Mouse (Mus musculus) limb, embryonic 13.5 days (tissue): Measurements from ENCODE around the gene Tmem190. TPM values are rescaled to one million over a fixed set of nuclear protein-coding genes. Genes with fewer than 3 reads are reported as not detected.

ENCODE experiments used
- ATAC-seq: fragments of 200-750 bp; cut with Nextera tagmentation; 2 replicates; pipeline ENCODE4 v1.8.0; 2017; ENCODE audit warnings: low read depth, moderate number of reproducible peaks, moderate TSS enrichment; ENCODE audit not compliant: low FRiP score
- H3K27ac ChIP-seq: fragments of 300-500 bp; sonication (generic); 2 replicates; pipeline ENCODE4 v1.5.1; 2015; ENCODE audit warnings: inconsistent platforms, mild to moderate bottlenecking, moderate library complexity
- H3K27me3 ChIP-seq: fragments of 300-500 bp; sonication (generic); 2 replicates; pipeline ENCODE4 v1.6.1; 2015; ENCODE audit warnings: mild to moderate bottlenecking, inconsistent platforms
- H3K36me3 ChIP-seq: fragments of 300-500 bp; sonication (generic); 2 replicates; pipeline ENCODE4 v1.6.1; 2015; ENCODE audit warnings: inconsistent platforms, mild to moderate bottlenecking, moderate library complexity
- H3K4me1 ChIP-seq: fragments of 300-500 bp; sonication (generic); 2 replicates; pipeline ENCODE4 v1.6.1; 2015; ENCODE audit warnings: inconsistent platforms
- H3K4me2 ChIP-seq: fragments of 300-500 bp; sonication (generic); replicated peaks from 2 replicates; pipeline ENCODE4 v1.6.1; 2015; ENCODE audit warnings: inconsistent platforms, mild to moderate bottlenecking, moderate library complexity
- H3K4me3 ChIP-seq: fragments of 300-500 bp; sonication (generic); 2 replicates; pipeline ENCODE4 v1.5.1; 2015; ENCODE audit warnings: moderate library complexity, mild to moderate bottlenecking, inconsistent platforms
- H3K9ac ChIP-seq: fragments of 300-500 bp; sonication (generic); 2 replicates; pipeline ENCODE4 v1.6.1; 2015; ENCODE audit warnings: mild to moderate bottlenecking, inconsistent platforms
- H3K9me3 ChIP-seq: fragments of 300-500 bp; sonication (generic); 2 replicates; pipeline ENCODE4 v1.6.1; 2016; ENCODE audit warnings: inconsistent platforms
- WGBS: fragments of 180-500 bp; shearing (Covaris S2); methylation state at CpG from one replicate; pipeline ENCODE4 v1.1.7; 2015; 5-methylcytosine and 5-hydroxymethylcytosine counted together
- polyA plus RNA-seq: library from polyadenylated mRNA; unstranded; fragments of >200 nt; fragmentation: Nextera tagmentation; extraction: Ambion mirVana; gene quantifications from 2 replicates; pipeline ENCODE4 v1.2.1, GENCODE M21; 2015

Tmem190 gene
- not detected in 2 replicates for polyA plus RNA-seq

GRCm38 (mm10) chr7:4782759-4783158, at the start of gene Tmem190, which contains the start of gene Il11:
Gene Tmem190, plus strand, starts transcription at chr7:4782937.
Gene Il11, minus strand, starts transcription at chr7:4782859.
- no peak within 1 kb of the TSS for H3K4me2 ChIP-seq
- H3K27ac ChIP-seq: no peak within 1 kb of the TSS
- no peak within 1 kb of the TSS for H3K9ac ChIP-seq
- H3K4me3 ChIP-seq: no peak within 1 kb of the TSS
- WGBS: 75% methylated on average over 2 of the region's 2 CpGs
- no peak for ATAC-seq
- H3K4me1 ChIP-seq: peaks cover 5% of the 10 kb centered on the region; the same call in 1 of the 2 replicates
- H3K27me3 ChIP-seq: peaks cover 38% of the 10 kb centered on the region
- H3K9me3 ChIP-seq: no peaks in the 10 kb centered on the region
- H3K36me3 ChIP-seq: no peaks in the 10 kb centered on the region

GRCm38 (mm10) chr7:4732968-4733392, 49.8 kb upstream of the Tmem190 start:
- Histone ChIP-seq H3K27me3 (0 out of 2 replicates have a peak, but pooled peaks cover 3% of the 10 kb centered on the region), H3K27ac (no peak overlapping the region), H3K9me3 (no peaks in the 10 kb centered on the region), H3K4me3 (no peak overlapping the region), H3K9ac (no peak overlapping the region), H3K36me3 (no peaks in the 10 kb centered on the region), H3K4me1 (no peaks in the 10 kb centered on the region), H3K4me2 (no peak overlapping the region)
- ATAC-seq: no peak
- 62% methylated on average over 6 of the region's 6 CpGs for WGBS

- Histone ChIP-seq H3K9ac (no peak overlapping the region), H3K27me3 (no peaks in the 10 kb centered on the region), H3K4me2 (peak overlapping the region; percentile 63), H3K27ac (peak overlapping the region; percentile 85), H3K36me3 (peaks cover 20% of the 10 kb centered on the region), H3K4me3 (peak overlapping the region; percentile 78), H3K9me3 (no peaks in the 10 kb centered on the region), H3K4me1 (peaks cover 32% of the 10 kb centered on the region)
- 54% methylated on average over 10 of the region's 10 CpGs for WGBS
- ATAC-seq: no peak
These were observed 43.6 kb upstream of the Tmem190 start for GRCm38 (mm10) chr7:4739041-4739543.

- peak; percentile 97 for ATAC-seq
- under 1% methylated on average over 40 of the region's 44 CpGs for WGBS
- Histone ChIP-seq H3K27me3 (no peaks in the 10 kb centered on the region), H3K4me1 (peaks cover 32% of the 10 kb centered on the region), H3K9ac (peak within 1 kb of the TSS; percentile 86), H3K9me3 (no peaks in the 10 kb centered on the region), H3K4me3 (peak within 1 kb of the TSS; percentile 78), H3K27ac (peak within 1 kb of the TSS; percentile 89), H3K4me2 (peak within 1 kb of the TSS; percentile 90), H3K36me3 (peaks cover 25% of the 10 kb centered on the region)
These were observed 43.0 kb upstream of the Tmem190 start, which contains the start of gene Kmt5c for GRCm38 (mm10) chr7:4739544-4740275. Gene Kmt5c, plus strand, starts transcription at chr7:4740115.

GRCm38 (mm10) chr7:4740309-4740727, 42.4 kb upstream of the Tmem190 start:
- H3K9ac ChIP-seq: peak overlapping the region; percentile 86
- ATAC-seq: no peak; the same call in 1 of the 2 replicates
- peak overlapping the region; percentile 78 for H3K4me3 ChIP-seq
- peaks cover 25% of the 10 kb centered on the region for H3K36me3 ChIP-seq
- H3K27me3 ChIP-seq: no peaks in the 10 kb centered on the region
- H3K4me2 ChIP-seq: peak overlapping the region; percentile 90
- H3K9me3 ChIP-seq: no peaks in the 10 kb centered on the region
- peak overlapping the region; percentile 89 for H3K27ac ChIP-seq
- 0% methylated on average over 11 of the region's 14 CpGs for WGBS
- peaks cover 32% of the 10 kb centered on the region for H3K4me1 ChIP-seq

DNA sequence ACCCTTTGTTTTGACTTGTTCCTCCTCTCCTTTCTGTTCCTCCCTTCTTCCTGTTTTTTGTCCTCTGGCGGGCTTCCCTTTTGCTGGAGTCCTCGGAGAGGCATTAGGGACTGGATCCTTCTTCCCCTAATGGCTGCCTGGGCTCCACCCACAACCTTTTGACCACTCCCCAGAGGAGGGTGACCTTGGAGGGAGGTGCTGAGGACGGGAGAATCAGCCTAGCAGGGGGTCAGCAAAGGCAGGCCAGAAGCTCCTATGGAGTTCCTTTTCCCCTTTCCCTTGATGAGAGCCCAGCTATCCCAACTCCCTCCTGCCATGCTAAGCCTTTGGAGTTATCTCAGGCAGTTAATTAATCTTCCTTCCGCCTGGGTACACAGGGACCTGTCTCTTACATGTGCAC, 41.6 kb upstream of the Tmem190 start:
- H3K4me3 ChIP-seq: peak overlapping the region; percentile 78
- peak overlapping the region; percentile 86 for H3K9ac ChIP-seq
- H3K9me3 ChIP-seq: no peaks in the 10 kb centered on the region
- H3K4me2 ChIP-seq: peak overlapping the region; percentile 90
- 12% methylated on average over 4 of the region's 4 CpGs for WGBS
- peak overlapping the region; percentile 89 for H3K27ac ChIP-seq
- H3K4me1 ChIP-seq: peaks cover 32% of the 10 kb centered on the region
- H3K27me3 ChIP-seq: no peaks in the 10 kb centered on the region
- peaks cover 33% of the 10 kb centered on the region for H3K36me3 ChIP-seq
- ATAC-seq: no peak

DNA sequence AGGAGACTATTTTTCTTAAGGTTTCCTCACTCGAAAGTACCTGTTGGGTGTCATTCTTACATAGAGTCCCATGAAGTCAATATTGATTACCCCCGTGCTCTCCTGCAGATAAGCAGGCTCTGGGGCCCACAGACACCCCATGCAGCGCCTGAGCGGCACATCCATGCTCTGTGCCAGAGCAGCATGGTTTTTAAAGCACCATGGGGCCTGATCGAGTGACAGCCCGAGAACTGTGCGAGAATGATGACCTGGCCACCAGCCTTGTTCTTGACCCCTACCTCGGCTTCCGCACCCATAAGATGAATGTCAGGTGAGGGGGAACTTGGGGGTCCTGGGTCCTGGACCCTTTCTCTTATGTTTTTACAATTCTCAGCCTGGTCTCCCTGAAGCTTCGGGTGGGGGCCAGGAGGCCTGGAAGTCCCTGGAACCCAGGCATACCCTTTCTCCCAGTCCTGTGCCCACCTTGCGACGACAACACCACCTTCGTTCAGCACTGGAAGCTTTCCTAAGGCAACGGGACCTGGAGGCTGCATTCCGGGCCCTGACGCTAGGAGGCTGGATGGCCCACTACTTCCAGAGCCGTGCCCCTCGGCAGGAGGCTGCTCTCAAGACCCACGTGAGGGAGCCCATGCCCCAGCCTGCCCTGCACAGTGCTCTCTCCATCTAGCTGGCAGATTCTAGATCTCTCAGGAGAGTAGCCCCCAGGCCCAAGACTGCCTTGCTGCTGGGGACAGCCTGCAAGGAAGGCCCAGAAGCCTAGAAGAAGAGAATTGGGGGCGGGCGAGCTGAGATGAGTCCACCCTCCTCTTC, 40.9 kb upstream of the Tmem190 start:
- H3K36me3 ChIP-seq: peaks cover 41% of the 10 kb centered on the region
- 82% methylated on average over 21 of the region's 21 CpGs for WGBS
- H3K9me3 ChIP-seq: no peaks in the 10 kb centered on the region
- H3K4me2 ChIP-seq: peak overlapping the region; percentile 90
- H3K9ac ChIP-seq: peak overlapping the region; percentile 86
- H3K4me3 ChIP-seq: peak overlapping the region; percentile 78
- no peaks in the 10 kb centered on the region for H3K27me3 ChIP-seq
- H3K27ac ChIP-seq: 0 out of 2 replicates have a peak overlapping the region, but pooled peaks have one; percentile 89
- peaks cover 32% of the 10 kb centered on the region for H3K4me1 ChIP-seq
- ATAC-seq: no peak

DNA sequence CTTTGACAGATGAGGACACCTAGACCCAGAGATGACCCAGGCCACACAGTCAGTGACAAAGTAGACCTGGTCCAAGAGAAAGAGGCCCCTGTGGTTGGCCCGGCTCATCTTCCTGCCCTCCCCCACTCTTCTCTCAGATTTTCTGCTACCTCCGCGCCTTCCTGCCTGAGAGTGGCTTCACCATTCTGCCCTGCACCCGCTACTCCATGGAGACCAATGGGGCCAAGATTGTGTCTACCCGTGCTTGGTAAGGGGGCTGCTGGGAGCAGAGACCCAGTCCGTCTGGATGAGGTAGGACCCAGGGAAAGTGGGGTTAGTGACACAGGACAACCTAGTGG, 40.3 kb upstream of the Tmem190 start:
- 0 out of 2 replicates have a peak overlapping the region, but pooled peaks have one; percentile 3 for H3K4me3 ChIP-seq

DNA sequence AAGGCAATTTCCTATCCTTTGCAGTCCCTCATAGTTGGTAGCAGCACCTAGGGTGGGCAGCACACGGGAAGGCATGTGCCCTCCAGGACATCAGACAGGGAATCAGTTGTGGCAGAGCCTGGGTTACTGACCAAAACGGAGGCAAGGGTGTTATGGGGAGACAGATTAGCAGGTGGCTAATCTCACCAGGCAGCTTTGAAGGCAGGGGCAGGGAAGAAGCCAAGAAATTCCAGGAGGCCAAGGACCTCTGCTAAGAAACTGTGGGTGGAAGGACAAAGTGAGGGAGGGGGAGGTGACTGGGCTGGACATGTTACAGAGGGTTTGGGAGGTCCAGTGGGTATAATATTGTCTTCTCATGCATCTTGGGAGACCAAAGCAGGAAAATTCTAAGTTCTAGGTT, 39.4 kb upstream of the Tmem190 start:
- 69% methylated on average over 2 of the region's 2 CpGs for WGBS
- Histone ChIP-seq H3K4me2 (no peak overlapping the region), H3K36me3 (peaks cover 44% of the 10 kb centered on the region), H3K27ac (no peak overlapping the region), H3K4me3 (no peak overlapping the region), H3K9ac (no peak overlapping the region; the same call in 1 of the 2 replicates), H3K4me1 (peaks cover 32% of the 10 kb centered on the region), H3K27me3 (no peaks in the 10 kb centered on the region), H3K9me3 (no peaks in the 10 kb centered on the region)
- no peak for ATAC-seq

More for the DNA sequence above, 40.3 kb upstream of the Tmem190 start:
- Histone ChIP-seq H3K36me3 (peaks cover 44% of the 10 kb centered on the region), H3K4me1 (peaks cover 32% of the 10 kb centered on the region), H3K27ac (no peak overlapping the region), H3K9me3 (no peaks in the 10 kb centered on the region), H3K4me2 (0 out of 2 replicates have a peak overlapping the region, but pooled peaks have one; percentile 7), H3K27me3 (no peaks in the 10 kb centered on the region), H3K9ac (peak overlapping the region; percentile 86)
- 91% methylated on average over 6 of the region's 6 CpGs for WGBS
- ATAC-seq: no peak

DNA sequence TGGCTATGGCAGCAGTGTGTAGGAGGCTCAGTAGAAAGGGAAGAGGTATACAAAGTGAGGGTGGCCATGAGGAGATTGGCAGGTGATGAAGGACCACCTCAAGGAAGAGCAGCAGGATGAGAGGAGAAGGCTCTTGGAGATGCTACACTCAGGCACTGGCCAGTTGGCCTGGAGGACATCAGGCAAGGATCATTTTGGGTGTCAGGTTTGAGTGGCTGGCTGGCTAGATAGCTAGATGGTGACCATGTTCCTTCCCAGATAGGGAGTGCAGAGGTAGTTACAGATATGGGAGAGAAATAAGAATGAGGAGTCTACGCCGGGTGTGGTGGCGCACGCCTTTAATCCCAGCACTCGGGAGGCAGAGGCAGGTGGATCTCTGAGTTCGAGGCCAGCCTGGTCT, 37.9 kb upstream of the Tmem190 start:
- no peaks in the 10 kb centered on the region for H3K9me3 ChIP-seq
- H3K9ac ChIP-seq: no peak overlapping the region
- H3K27ac ChIP-seq: no peak overlapping the region
- ATAC-seq: no peak
- peaks cover 53% of the 10 kb centered on the region for H3K36me3 ChIP-seq
- no peak overlapping the region for H3K4me2 ChIP-seq
- no peaks in the 10 kb centered on the region for H3K27me3 ChIP-seq
- H3K4me3 ChIP-seq: no peak overlapping the region
- H3K4me1 ChIP-seq: peaks cover 25% of the 10 kb centered on the region
- WGBS: 95% methylated on average over 6 of the region's 6 CpGs

DNA sequence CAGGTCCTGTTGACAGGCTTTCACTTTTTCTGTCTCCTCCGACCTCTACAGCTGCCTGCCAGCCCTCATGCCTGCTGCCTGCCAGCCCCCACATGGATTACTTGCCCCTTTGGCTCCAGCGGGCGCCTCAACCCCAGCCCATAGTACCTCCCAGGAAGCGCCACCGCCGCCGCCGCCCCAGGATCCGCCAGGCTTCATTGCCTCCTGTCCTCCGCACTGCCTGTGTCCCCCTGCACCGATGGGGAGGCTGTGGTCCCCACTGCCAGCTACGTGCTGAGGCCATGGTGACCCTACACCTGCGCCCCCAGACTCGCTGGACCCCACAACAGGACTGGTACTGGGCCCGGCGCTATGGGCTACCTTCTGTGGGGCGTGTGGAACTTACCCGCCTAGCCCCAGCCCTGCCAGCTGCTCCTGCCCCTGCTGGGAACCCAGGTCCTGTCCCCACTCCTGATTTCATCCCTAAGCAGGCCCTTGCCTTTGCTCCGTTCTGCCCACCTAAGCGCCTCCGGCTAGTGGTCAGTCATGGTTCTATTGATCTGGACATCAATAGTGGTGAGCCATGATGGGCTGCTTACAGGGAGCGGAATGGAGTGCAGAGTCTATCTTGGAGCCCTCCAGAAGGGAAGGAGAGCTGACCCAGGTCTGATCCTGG, 36.3 kb upstream of the Tmem190 start:
- WGBS: 84% methylated on average over 22 of the region's 22 CpGs
- no peaks in the 10 kb centered on the region for H3K27me3 ChIP-seq
- peaks cover 53% of the 10 kb centered on the region for H3K36me3 ChIP-seq
- no peaks in the 10 kb centered on the region for H3K9me3 ChIP-seq
- ATAC-seq: no peak
- no peak overlapping the region for H3K27ac ChIP-seq
- no peak overlapping the region for H3K4me3 ChIP-seq
- H3K4me2 ChIP-seq: no peak overlapping the region
- H3K9ac ChIP-seq: no peak overlapping the region
- H3K4me1 ChIP-seq: peaks cover 17% of the 10 kb centered on the region
